Mouse (Mus musculus): ENCODE data around the gene Antxr1. TPM values are rescaled to one million over a fixed set of nuclear protein-coding genes. Genes with fewer than 3 reads are reported as not detected.

Antxr1 gene
- polyA plus RNA-seq, 1 experiment from 2014 or later = 5.5 TPM

- Histone ChIP-seq H3K27me3 (ENCODE audit: control insufficient read depth, insufficient read depth, low read length) (no peaks in the 10 kb centered on the region), H3K4me2 (replicated peaks) (no peak overlapping the region), H3K4me1 (replicated peaks; ENCODE audit: control insufficient read depth, insufficient read depth, low read length) (no peaks in the 10 kb centered on the region), H3K9ac (no peak overlapping the region), H3K27ac (no peak overlapping the region), H3K4me3 (replicated peaks; ENCODE audit: low read length) (no peak overlapping the region), H3K36me3 (replicated peaks; ENCODE audit: control insufficient read depth, insufficient read depth) (no peaks in the 10 kb centered on the region), H3K9me3 (ENCODE audit: control insufficient read depth, low read length) (no peaks in the 10 kb centered on the region)
- WGBS = 91% methylated on average over 20 of the region's 20 CpGs
- DNase-seq (ENCODE audit: low spot score) (no peak), ATAC-seq (ENCODE audit: low FRiP score) (no peak)
Observed at GRCm38 (mm10) chr6:87119066-87119837, 216.4 kb downstream of the Antxr1 start.

- Histone ChIP-seq H3K9me3 (ENCODE audit: control insufficient read depth, low read length) (no peaks in the 10 kb centered on the region), H3K9ac (no peak overlapping the region), H3K27me3 (ENCODE audit: control insufficient read depth, insufficient read depth, low read length) (no peaks in the 10 kb centered on the region), H3K36me3 (replicated peaks; ENCODE audit: control insufficient read depth, insufficient read depth) (no peaks in the 10 kb centered on the region), H3K4me3 (replicated peaks; ENCODE audit: low read length) (no peak overlapping the region), H3K27ac (no peak overlapping the region), H3K4me2 (replicated peaks) (no peak overlapping the region), H3K4me1 (replicated peaks; ENCODE audit: control insufficient read depth, insufficient read depth, low read length) (no peaks in the 10 kb centered on the region)
- DNase-seq (ENCODE audit: low spot score) = no peak
- no peak for ATAC-seq (ENCODE audit: low FRiP score)
- 83% methylated on average over 7 of the region's 7 CpGs for WGBS
Observed at GRCm38 (mm10) chr6:87116596-87116995, 219.0 kb downstream of the Antxr1 start.

- no peak overlapping the region for H3K27ac ChIP-seq
- DNase-seq (ENCODE audit: low spot score) (no peak), ATAC-seq (ENCODE audit: low FRiP score) (no peak)
- H3K4me3 ChIP-seq (replicated peaks; ENCODE audit: low read length) = no peak overlapping the region
- no peaks in the 10 kb centered on the region for H3K4me1 ChIP-seq (replicated peaks; ENCODE audit: control insufficient read depth, insufficient read depth, low read length)
- no peaks in the 10 kb centered on the region for H3K9me3 ChIP-seq (ENCODE audit: control insufficient read depth, low read length)
- no peak overlapping the region for H3K9ac ChIP-seq
- 73% methylated on average over 2 of the region's 2 CpGs for WGBS
- H3K36me3 ChIP-seq (replicated peaks; ENCODE audit: control insufficient read depth, insufficient read depth) = no peaks in the 10 kb centered on the region
- H3K4me2 ChIP-seq (replicated peaks) = no peak overlapping the region
- H3K27me3 ChIP-seq (ENCODE audit: control insufficient read depth, insufficient read depth, low read length) = no peaks in the 10 kb centered on the region
Observed at GRCm38 (mm10) chr6:87115981-87116380, 219.6 kb downstream of the Antxr1 start.

- Histone ChIP-seq H3K27ac (no peak overlapping the region), H3K9me3 (ENCODE audit: control insufficient read depth, low read length) (no peaks in the 10 kb centered on the region), H3K9ac (no peak overlapping the region), H3K27me3 (ENCODE audit: control insufficient read depth, insufficient read depth, low read length) (no peaks in the 10 kb centered on the region), H3K4me2 (replicated peaks) (no peak overlapping the region), H3K36me3 (replicated peaks; ENCODE audit: control insufficient read depth, insufficient read depth) (no peaks in the 10 kb centered on the region), H3K4me1 (replicated peaks; ENCODE audit: control insufficient read depth, insufficient read depth, low read length) (no peaks in the 10 kb centered on the region), H3K4me3 (replicated peaks; ENCODE audit: low read length) (no peak overlapping the region)
- DNase-seq (ENCODE audit: low spot score) (no peak), ATAC-seq (ENCODE audit: low FRiP score) (no peak)
- WGBS = 82% methylated on average over 6 of the region's 6 CpGs
Observed at GRCm38 (mm10) chr6:87112125-87112524, 223.5 kb downstream of the Antxr1 start.

GRCm38 (mm10) chr6:87111493-87111892 is 224.1 kb downstream of the Antxr1 start:
- DNase-seq (ENCODE audit: low spot score) (no peak), ATAC-seq (ENCODE audit: low FRiP score) (no peak)
- no peaks in the 10 kb centered on the region for H3K4me1 ChIP-seq (replicated peaks; ENCODE audit: control insufficient read depth, insufficient read depth, low read length)

GRCm38 (mm10) chr6:87104123-87104796 is 231.4 kb downstream of the Antxr1 start, which contains the start of gene D6Ertd527e:
Gene D6Ertd527e, plus strand, starts transcription at chr6:87104746.
- Histone ChIP-seq H3K36me3 (replicated peaks; ENCODE audit: control insufficient read depth, insufficient read depth) (no peaks in the 10 kb centered on the region), H3K27ac (no peak within 1 kb of the TSS), H3K4me2 (replicated peaks) (no peak within 1 kb of the TSS), H3K9ac (no peak within 1 kb of the TSS), H3K4me3 (replicated peaks; ENCODE audit: low read length) (no peak within 1 kb of the TSS), H3K9me3 (ENCODE audit: control insufficient read depth, low read length) (no peaks in the 10 kb centered on the region), H3K27me3 (ENCODE audit: control insufficient read depth, insufficient read depth, low read length) (no peaks in the 10 kb centered on the region), H3K4me1 (replicated peaks; ENCODE audit: control insufficient read depth, insufficient read depth, low read length) (peaks cover 8% of the 10 kb centered on the region; the same call in 1 of the 2 replicates)
- WGBS = 87% methylated on average over 11 of the region's 11 CpGs
- DNase-seq (ENCODE audit: low spot score) (no peak), ATAC-seq (ENCODE audit: low FRiP score) (no peak)

More at GRCm38 (mm10) chr6:87111493-87111892, 224.1 kb downstream of the Antxr1 start:
- H3K27me3 ChIP-seq (ENCODE audit: control insufficient read depth, insufficient read depth, low read length) = no peaks in the 10 kb centered on the region
- H3K4me2 ChIP-seq (replicated peaks) = no peak overlapping the region
- no peaks in the 10 kb centered on the region for H3K36me3 ChIP-seq (replicated peaks; ENCODE audit: control insufficient read depth, insufficient read depth)
- no peak overlapping the region for H3K4me3 ChIP-seq (replicated peaks; ENCODE audit: low read length)
- H3K27ac ChIP-seq = no peak overlapping the region
- 91% methylated on average over 1 of the region's 1 CpGs for WGBS
- no peaks in the 10 kb centered on the region for H3K9me3 ChIP-seq (ENCODE audit: control insufficient read depth, low read length)
- H3K9ac ChIP-seq = no peak overlapping the region

GRCm38 (mm10) chr6:87103314-87103713 is 232.3 kb downstream of the Antxr1 start:
- Histone ChIP-seq H3K4me1 (replicated peaks; ENCODE audit: control insufficient read depth, insufficient read depth, low read length) (peaks cover 12% of the 10 kb centered on the region; the same call in 1 of the 2 replicates), H3K27ac (no peak overlapping the region), H3K4me2 (replicated peaks) (no peak overlapping the region), H3K27me3 (ENCODE audit: control insufficient read depth, insufficient read depth, low read length) (no peaks in the 10 kb centered on the region), H3K9ac (no peak overlapping the region), H3K36me3 (replicated peaks; ENCODE audit: control insufficient read depth, insufficient read depth) (no peaks in the 10 kb centered on the region), H3K4me3 (replicated peaks; ENCODE audit: low read length) (no peak overlapping the region), H3K9me3 (ENCODE audit: control insufficient read depth, low read length) (no peaks in the 10 kb centered on the region)
- WGBS = 100% methylated on average over 1 of the region's 1 CpGs
- no peak for ATAC-seq (ENCODE audit: low FRiP score)
- no peak for DNase-seq (ENCODE audit: low spot score)

- Histone ChIP-seq H3K4me3 (replicated peaks; ENCODE audit: low read length) (no peak overlapping the region), H3K27me3 (ENCODE audit: control insufficient read depth, insufficient read depth, low read length) (no peaks in the 10 kb centered on the region), H3K4me2 (replicated peaks) (no peak overlapping the region), H3K36me3 (replicated peaks; ENCODE audit: control insufficient read depth, insufficient read depth) (no peaks in the 10 kb centered on the region), H3K9me3 (ENCODE audit: control insufficient read depth, low read length) (no peaks in the 10 kb centered on the region), H3K4me1 (replicated peaks; ENCODE audit: control insufficient read depth, insufficient read depth, low read length) (peaks cover 12% of the 10 kb centered on the region; the same call in 1 of the 2 replicates), H3K9ac (no peak overlapping the region), H3K27ac (peak overlapping the region; percentile 18; the same call in 1 of the 2 replicates)
- DNase-seq (ENCODE audit: low spot score) (no peak), ATAC-seq (ENCODE audit: low FRiP score) (peak; percentile 22; the same call in 1 of the 2 replicates)
- 13% methylated on average over 7 of the region's 7 CpGs for WGBS
Observed at GRCm38 (mm10) chr6:87102421-87102911, 233.2 kb downstream of the Antxr1 start.

- Histone ChIP-seq H3K36me3 (replicated peaks; ENCODE audit: control insufficient read depth, insufficient read depth) (no peaks in the 10 kb centered on the region), H3K4me1 (replicated peaks; ENCODE audit: control insufficient read depth, insufficient read depth, low read length) (peaks cover 12% of the 10 kb centered on the region; the same call in 1 of the 2 replicates), H3K9me3 (ENCODE audit: control insufficient read depth, low read length) (no peaks in the 10 kb centered on the region), H3K27me3 (ENCODE audit: control insufficient read depth, insufficient read depth, low read length) (no peaks in the 10 kb centered on the region), H3K4me3 (replicated peaks; ENCODE audit: low read length) (no peak overlapping the region), H3K4me2 (replicated peaks) (no peak overlapping the region), H3K27ac (peak overlapping the region; percentile 18; the same call in 1 of the 2 replicates), H3K9ac (no peak overlapping the region)
- 30% methylated on average over 4 of the region's 4 CpGs for WGBS
- ATAC-seq (ENCODE audit: low FRiP score) = 0 out of 2 replicates have a peak, but pooled peaks have one; percentile 39
- DNase-seq (ENCODE audit: low spot score) = no peak
Observed at GRCm38 (mm10) chr6:87101955-87102353, 233.7 kb downstream of the Antxr1 start.
